In the genomic region with DNA sequence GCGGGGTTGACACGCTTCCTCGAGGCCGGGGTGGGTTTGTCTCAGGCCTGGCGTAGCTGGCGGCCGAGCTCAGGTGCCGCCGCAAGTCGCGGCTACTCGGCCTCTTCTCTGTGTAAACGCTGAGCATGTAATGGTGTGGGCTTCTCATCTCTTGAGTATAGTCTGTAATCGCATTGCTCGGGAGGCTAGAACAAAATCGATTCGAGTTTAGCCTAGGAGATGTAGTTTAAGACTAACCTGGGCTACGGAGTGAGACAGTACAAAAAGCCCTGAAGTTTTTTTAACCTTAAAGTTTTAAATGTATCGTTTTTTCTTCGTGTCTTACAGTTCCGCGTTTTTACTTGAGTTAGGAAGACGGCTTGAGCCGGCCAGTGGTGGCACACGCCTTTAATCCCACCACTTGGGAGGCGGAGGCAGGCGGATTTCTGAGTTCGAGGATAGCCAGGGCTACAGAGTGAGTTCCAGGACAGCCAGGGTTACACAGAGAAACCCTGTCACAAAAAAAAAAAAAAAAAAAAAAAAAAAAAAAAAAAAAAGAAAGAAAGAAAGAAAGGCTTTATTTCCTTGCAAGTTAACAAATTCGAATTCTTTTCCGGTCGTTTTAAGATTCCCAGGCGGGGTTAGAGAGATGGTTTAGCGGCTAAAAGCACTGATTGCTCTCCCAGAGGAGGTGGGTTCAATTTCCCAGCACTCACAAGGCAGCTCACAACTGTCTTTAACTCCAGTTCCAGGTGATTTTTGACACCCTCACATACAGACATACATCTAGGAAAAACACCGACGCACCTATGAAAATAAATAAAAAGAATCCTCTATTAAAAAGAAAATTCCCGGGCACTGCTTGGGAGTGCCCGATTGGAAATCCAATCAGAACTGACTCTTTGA, we compare ENCODE assay signal across 8 mouse cellular contexts. TPM values are rescaled to one million over a fixed set of nuclear protein-coding genes. Genes with fewer than 3 reads are reported as not detected.
A peak's percentile ranks its signal among the peaks of the same experiment; 100 is the strongest.
DNase-seq lines count a peak whose midpoint lies in the region; ATAC-seq lines count a peak whose summit lies in the region.

No protein-coding gene starts in this region.

- WGBS in kidney, embryonic 16.5 days: 7% methylated on average over 37 of the region's 37 CpGs
- 7% methylated on average over 37 of the region's 37 CpGs for WGBS in forebrain, embryonic 16.5 days
- 8% methylated on average over 37 of the region's 37 CpGs for WGBS in liver, embryonic 11.5 days

- H3K9me3 ChIP-seq in kidney, embryonic 16.5 days (ENCODE audit: low read length): no peaks in the 10 kb centered on the region
- no peaks in the 10 kb centered on the region for H3K9me3 ChIP-seq in forebrain, embryonic 16.5 days (ENCODE audit: control insufficient read depth, low read length)
- H3K9me3 ChIP-seq in liver, embryonic 11.5 days (ENCODE audit: control insufficient read depth, low read length): no peaks in the 10 kb centered on the region

- H3K27me3 ChIP-seq in kidney, embryonic 16.5 days (ENCODE audit: insufficient read depth, low read length): no peaks in the 10 kb centered on the region
- H3K27me3 ChIP-seq in forebrain, embryonic 16.5 days (replicated peaks; ENCODE audit: control insufficient read depth, insufficient read depth, low read length): no peaks in the 10 kb centered on the region
- H3K27me3 ChIP-seq in liver, embryonic 11.5 days (replicated peaks; ENCODE audit: control insufficient read depth, insufficient read depth, low read length): no peaks in the 10 kb centered on the region

- H3K27ac ChIP-seq in kidney, embryonic 16.5 days (ENCODE audit: low read length): peak overlapping the region; percentile 74
- H3K27ac ChIP-seq in forebrain, embryonic 16.5 days (ENCODE audit: low read length): peak overlapping the region; percentile 41; the same call in 1 of the 2 replicates
- H3K27ac ChIP-seq in liver, embryonic 11.5 days (ENCODE audit: low read depth, low read length): peak overlapping the region; percentile 92

- peak overlapping the region; percentile 71 for H3K4me2 ChIP-seq in kidney, embryonic 16.5 days (replicated peaks; ENCODE audit: low read depth, low read length)
- peak overlapping the region; percentile 95 for H3K4me2 ChIP-seq in forebrain, embryonic 16.5 days (ENCODE audit: low read length)
- H3K4me2 ChIP-seq in liver, embryonic 11.5 days: peak overlapping the region; percentile 87

- no peak for DNase-seq in kidney, adult 11 months
- peak; percentile 64 for DNase-seq in R1 (ENCODE audit: low read depth, low spot score)
- DNase-seq in liver, embryonic 11.5 days (ENCODE audit: low spot score): peak; percentile 46
- peak; percentile 32 for DNase-seq in thymus, postnatal 4 days
- DNase-seq in natural killer cell, adult 2 months (ENCODE audit: low spot score in 2 of 2): no peak

- H3K4me1 ChIP-seq in kidney, embryonic 16.5 days (ENCODE audit: insufficient read depth, low read length): peaks cover 28% of the 10 kb centered on the region
- H3K4me1 ChIP-seq in forebrain, embryonic 16.5 days (replicated peaks; ENCODE audit: control insufficient read depth, insufficient read depth, low read length): peaks cover 10% of the 10 kb centered on the region
- H3K4me1 ChIP-seq in liver, embryonic 11.5 days (replicated peaks; ENCODE audit: control insufficient read depth, insufficient read depth, low read length): peaks cover 18% of the 10 kb centered on the region

- H3K36me3 ChIP-seq in kidney, embryonic 16.5 days (ENCODE audit: insufficient read depth, low read length): peaks cover 13% of the 10 kb centered on the region; the same call in 1 of the 2 replicates
- H3K36me3 ChIP-seq in forebrain, embryonic 16.5 days (ENCODE audit: control insufficient read depth, insufficient read depth): no peaks in the 10 kb centered on the region
- H3K36me3 ChIP-seq in liver, embryonic 11.5 days (ENCODE audit: control insufficient read depth, insufficient read depth, low read length): peaks cover 6% of the 10 kb centered on the region; the same call in 1 of the 2 replicates

- peak overlapping the region; percentile 79 for H3K4me3 ChIP-seq in kidney, embryonic 16.5 days (ENCODE audit: low read length)
- H3K4me3 ChIP-seq in forebrain, embryonic 16.5 days (replicated peaks; ENCODE audit: low read length): peak overlapping the region; percentile 81
- H3K4me3 ChIP-seq in liver, embryonic 11.5 days (ENCODE audit: low read depth, low read length): peak overlapping the region; percentile 98

- peak overlapping the region; percentile 84 for H3K9ac ChIP-seq in kidney, embryonic 16.5 days (replicated peaks; ENCODE audit: low read length)
- H3K9ac ChIP-seq in forebrain, embryonic 16.5 days (replicated peaks; ENCODE audit: low read depth, low read length): peak overlapping the region; percentile 72
- peak overlapping the region; percentile 98 for H3K9ac ChIP-seq in liver, embryonic 11.5 days (ENCODE audit: low read depth, low read length)

- peak; percentile 49; the same call in 1 of the 2 replicates for ATAC-seq in kidney, embryonic 16.5 days (ENCODE audit: low FRiP score, low TSS enrichment)
- ATAC-seq in forebrain, embryonic 16.5 days: peak; percentile 34; the same call in 1 of the 2 replicates
- ATAC-seq in liver, embryonic 11.5 days (replicated peaks; ENCODE audit: low FRiP score): peak; percentile 54
- no peak for ATAC-seq in megakaryocyte-erythroid progenitor cell, adult 5-6 weeks (replicated peaks; ENCODE audit: low FRiP score, low TSS enrichment, poor library complexity, severe bottlenecking)

RNA-seq across cellular contexts. Expression of a gene that starts 0.8 kb away (rescaled TPM):
- 146 and 151 TPM in 2 replicates for polyA plus RNA-seq in kidney, embryonic 16.5 days (2015; fragmentation: Nextera tagmentation; extraction: Ambion mirVana)
- polyA plus RNA-seq in forebrain, embryonic 16.5 days (2015; fragmentation: Nextera tagmentation; extraction: Ambion mirVana): 72.9 and 90.4 TPM in 2 replicates
- 148 and 178 TPM in 2 replicates for polyA plus RNA-seq in liver, embryonic 11.5 days (2014; fragmentation: Nextera tagmentation; extraction: Ambion mirVana)
- total RNA-seq in megakaryocyte-erythroid progenitor cell, adult 5-6 weeks (2014; fragmentation: Nextera tagmentation): 75.1 and 96.7 TPM in 2 replicates
- 135 and 138 TPM in 2 replicates for total RNA-seq in megakaryocyte-erythroid progenitor cell, adult 5-6 weeks (2017)

RNA-seq across cellular contexts. Expression of a gene that starts 25.6 kb away (rescaled TPM):
- 11.4 and 17.0 TPM in 2 replicates for polyA plus RNA-seq in kidney, embryonic 16.5 days (2015; fragmentation: Nextera tagmentation; extraction: Ambion mirVana)
- 17.9 and 27.0 TPM in 2 replicates for polyA plus RNA-seq in forebrain, embryonic 16.5 days (2015; fragmentation: Nextera tagmentation; extraction: Ambion mirVana)
- polyA plus RNA-seq in liver, embryonic 11.5 days (2014; fragmentation: Nextera tagmentation; extraction: Ambion mirVana): 20.8 and 24.4 TPM in 2 replicates
- total RNA-seq in megakaryocyte-erythroid progenitor cell, adult 5-6 weeks (2014; fragmentation: Nextera tagmentation): 33.6 and 37.9 TPM in 2 replicates
- 43.4 and 54.7 TPM in 2 replicates for total RNA-seq in megakaryocyte-erythroid progenitor cell, adult 5-6 weeks (2017)

RNA-seq across cellular contexts. Expression of a gene that starts 29.2 kb away (rescaled TPM):
- polyA plus RNA-seq in kidney, embryonic 16.5 days (2015; fragmentation: Nextera tagmentation; extraction: Ambion mirVana): 7.8 and 11.6 TPM in 2 replicates
- 8.7 and 17.2 TPM in 2 replicates for polyA plus RNA-seq in forebrain, embryonic 16.5 days (2015; fragmentation: Nextera tagmentation; extraction: Ambion mirVana)
- 10.7 and 11.4 TPM in 2 replicates for polyA plus RNA-seq in liver, embryonic 11.5 days (2014; fragmentation: Nextera tagmentation; extraction: Ambion mirVana)
- total RNA-seq in megakaryocyte-erythroid progenitor cell, adult 5-6 weeks (2014; fragmentation: Nextera tagmentation): 22.7 and 26.3 TPM in 2 replicates
- 20.4 and 25.0 TPM in 2 replicates for total RNA-seq in megakaryocyte-erythroid progenitor cell, adult 5-6 weeks (2017)

RNA-seq across cellular contexts. Expression of a gene that starts 34.0 kb away (rescaled TPM):
- polyA plus RNA-seq in kidney, embryonic 16.5 days (2015; fragmentation: Nextera tagmentation; extraction: Ambion mirVana): 51.7 and 51.9 TPM in 2 replicates
- 66.9 and 67.9 TPM in 2 replicates for polyA plus RNA-seq in forebrain, embryonic 16.5 days (2015; fragmentation: Nextera tagmentation; extraction: Ambion mirVana)
- polyA plus RNA-seq in liver, embryonic 11.5 days (2014; fragmentation: Nextera tagmentation; extraction: Ambion mirVana): 55.1 and 58.4 TPM in 2 replicates
- 24.4 and 37.7 TPM in 2 replicates for total RNA-seq in megakaryocyte-erythroid progenitor cell, adult 5-6 weeks (2014; fragmentation: Nextera tagmentation)
- 18.8 and 25.7 TPM in 2 replicates for total RNA-seq in megakaryocyte-erythroid progenitor cell, adult 5-6 weeks (2017)

RNA-seq across cellular contexts. Expression of a gene that starts 45.8 kb away (rescaled TPM):
- 46.5 and 48.2 TPM in 2 replicates for polyA plus RNA-seq in kidney, embryonic 16.5 days (2015; fragmentation: Nextera tagmentation; extraction: Ambion mirVana)
- polyA plus RNA-seq in forebrain, embryonic 16.5 days (2015; fragmentation: Nextera tagmentation; extraction: Ambion mirVana): 47.7 and 56.3 TPM in 2 replicates
- 23.7 and 24.0 TPM in 2 replicates for polyA plus RNA-seq in liver, embryonic 11.5 days (2014; fragmentation: Nextera tagmentation; extraction: Ambion mirVana)
- total RNA-seq in megakaryocyte-erythroid progenitor cell, adult 5-6 weeks (2014; fragmentation: Nextera tagmentation): 11.2 and 24.2 TPM in 2 replicates
- 20.1 and 23.2 TPM in 2 replicates for total RNA-seq in megakaryocyte-erythroid progenitor cell, adult 5-6 weeks (2017)

Comparison
In these comparisons a context has a peak if more than half of its experiments do, and no peak if none do; other contexts are left out.
1. H3K27ac ChIP-seq: peak in every context shown above with its lines; median percentile 92 in liver, embryonic 11.5 days; 74 in kidney, embryonic 16.5 days; 41 in forebrain, embryonic 16.5 days.
2. DNase-seq: peak in R1 (single experiment), liver, embryonic 11.5 days (single experiment) and thymus, postnatal 4 days (single experiment); none in kidney, adult 11 months (single experiment) and natural killer cell, adult 2 months (0 of 2).
3. Peak in every context shown above with its lines, with median percentiles within 50 percentile points of each other: H3K4me2 ChIP-seq, H3K4me3 ChIP-seq and H3K9ac ChIP-seq.